Mouse (Mus musculus) layer of hippocampus, postnatal 25 days (tissue): ENCODE results near the gene Ppp1cb. TPM values are rescaled to one million over a fixed set of nuclear protein-coding genes. Genes with fewer than 3 reads are reported as not detected.
A peak's percentile ranks its signal among the peaks of the same experiment; 100 is the strongest.
"Not testable (repeated sequence)": the region's sequence is repeated elsewhere in the genome, so short reads cannot be mapped to it uniquely, and the experiment has no call there.

Source experiments
- DNase-seq, 2 experiments: peaks; one replicate each; pipeline ENCODE4 v3.0.0; 2022; ENCODE audit warnings: mixed read lengths in 2 of 2, low spot score in 1 of 2; ENCODE audit errors: extremely low spot score in 1 of 2
- total RNA-seq, 2 experiments: library from RNA; stranded (reverse); gene quantifications; 2 replicates each; pipeline ENCODE4 v1.2.3; 2021

The Ppp1cb gene
- total RNA-seq = 100 to 1,000 TPM; 390 to 468 TPM

- DNase-seq = peak; percentile 83 to 89
Measured at GRCm38 (mm10) chr5:32458408-32459143, at the start of gene Ppp1cb. Ppp1cb (plus strand) TSS chr5:32458843.

DNA sequence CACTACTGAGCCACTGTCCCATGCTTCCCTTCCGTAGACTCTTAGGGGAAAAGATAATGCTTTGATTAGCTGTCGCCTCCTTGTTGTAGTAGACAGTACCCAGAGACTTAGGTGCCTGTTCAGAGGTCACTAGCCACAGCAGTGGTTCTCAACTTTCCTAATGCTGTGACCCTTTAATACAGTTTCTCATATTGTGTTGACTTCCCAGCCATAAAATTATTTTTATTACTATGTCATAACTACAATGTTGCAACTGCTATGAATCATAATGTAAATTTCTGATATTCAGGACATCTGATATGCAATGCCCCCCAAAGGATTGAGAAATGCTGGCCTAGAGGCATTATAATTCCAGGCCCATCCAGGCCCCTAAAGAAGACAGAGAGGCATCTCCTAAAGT is 48.9 kb upstream of the Ppp1cb start:
- DNase-seq = no peak

DNA sequence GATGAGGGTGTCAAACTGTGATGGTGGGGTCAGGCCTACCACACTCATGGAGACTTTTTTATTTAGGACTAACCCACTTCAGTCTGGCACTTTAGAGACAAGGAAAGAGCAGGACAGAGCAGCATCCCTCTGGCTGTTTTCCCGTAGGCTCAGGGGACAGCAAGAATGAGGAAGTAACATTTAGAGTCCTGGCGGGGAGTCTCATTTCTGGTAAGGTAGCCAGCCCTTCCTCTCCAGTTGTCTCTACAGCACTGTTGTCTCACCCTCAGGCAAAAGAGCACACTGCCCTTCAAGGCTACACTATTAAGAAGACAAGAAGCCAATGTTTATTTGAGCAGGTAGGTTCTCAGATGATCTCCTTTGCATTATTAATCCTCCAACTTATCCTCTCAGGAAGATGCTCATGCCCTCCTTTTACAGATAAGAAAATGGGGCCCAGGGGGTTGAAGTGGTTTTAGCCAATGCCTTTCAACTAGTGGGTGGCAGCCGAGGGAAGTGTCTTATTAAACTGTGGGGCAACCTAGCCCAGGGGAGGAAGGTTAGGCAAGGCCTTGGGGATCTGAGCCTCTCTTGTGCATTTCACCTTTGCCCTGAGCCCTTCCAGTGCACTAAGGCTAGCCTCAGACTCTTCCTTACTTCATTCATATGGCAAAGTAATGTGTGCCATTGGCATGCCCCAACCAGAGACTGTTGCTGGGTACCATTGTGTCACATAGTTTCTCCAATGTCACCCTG is 47.5 kb upstream of the Ppp1cb start:
- no peak for DNase-seq

DNA sequence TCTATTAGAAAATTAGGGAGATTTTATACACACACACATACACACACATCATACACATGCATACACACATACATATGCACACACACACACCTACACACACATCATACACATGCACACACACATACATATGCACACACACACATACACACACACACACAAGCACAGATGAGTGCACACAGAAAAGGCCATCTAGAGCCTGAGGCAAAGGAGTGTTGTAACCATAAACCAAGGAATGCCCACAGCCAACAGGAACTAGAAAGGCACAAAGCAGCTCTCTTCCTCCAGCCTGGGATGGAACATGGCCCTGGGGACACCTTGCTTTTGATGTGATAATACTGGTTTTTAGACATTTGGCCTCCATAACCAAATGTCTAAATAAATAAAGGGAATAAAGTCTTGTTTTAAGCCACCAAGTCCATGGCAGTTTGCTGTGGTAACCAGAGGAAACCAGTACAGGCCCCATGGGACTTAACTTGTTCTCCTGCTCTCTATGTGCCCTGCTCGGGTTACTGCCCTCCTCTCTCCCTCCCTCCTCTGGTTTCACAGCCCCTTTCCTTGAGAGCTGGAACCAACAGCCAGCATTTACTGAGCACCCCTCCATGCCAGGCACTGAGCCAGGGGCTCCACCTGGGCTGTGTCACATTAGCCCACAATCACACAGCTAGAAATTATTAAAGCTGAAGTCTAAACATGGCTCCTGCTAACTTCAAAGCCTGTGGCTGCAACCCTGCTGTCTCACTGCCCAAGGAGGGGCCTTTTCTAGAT is 46.3 kb upstream of the Ppp1cb start:
- no peak for DNase-seq

DNA sequence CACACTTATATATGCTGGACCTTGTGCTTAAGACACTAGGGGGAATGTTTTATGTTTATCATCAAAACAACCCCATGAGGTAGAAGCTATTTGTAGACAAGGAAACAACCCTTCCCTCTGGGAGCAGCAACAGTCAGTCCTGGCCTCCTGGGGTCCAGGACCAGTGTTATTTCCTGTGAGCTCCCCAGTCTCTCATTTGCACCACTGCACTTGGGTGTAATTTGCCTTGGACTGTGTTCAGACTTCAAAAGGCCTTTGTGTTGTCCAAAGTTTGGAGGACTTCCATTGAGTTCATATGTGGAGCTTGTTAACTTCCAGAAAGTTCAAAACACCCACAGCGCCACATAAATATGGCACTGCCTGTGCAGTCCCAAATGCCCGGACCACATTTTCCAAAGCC is 45.6 kb upstream of the Ppp1cb start:
- no peak for DNase-seq

GRCm38 (mm10) chr5:32413569-32413968 is 45.1 kb upstream of the Ppp1cb start:
- no peak for DNase-seq

- DNase-seq = no peak
Measured at GRCm38 (mm10) chr5:32414461-32414985, 44.1 kb upstream of the Ppp1cb start.

DNA sequence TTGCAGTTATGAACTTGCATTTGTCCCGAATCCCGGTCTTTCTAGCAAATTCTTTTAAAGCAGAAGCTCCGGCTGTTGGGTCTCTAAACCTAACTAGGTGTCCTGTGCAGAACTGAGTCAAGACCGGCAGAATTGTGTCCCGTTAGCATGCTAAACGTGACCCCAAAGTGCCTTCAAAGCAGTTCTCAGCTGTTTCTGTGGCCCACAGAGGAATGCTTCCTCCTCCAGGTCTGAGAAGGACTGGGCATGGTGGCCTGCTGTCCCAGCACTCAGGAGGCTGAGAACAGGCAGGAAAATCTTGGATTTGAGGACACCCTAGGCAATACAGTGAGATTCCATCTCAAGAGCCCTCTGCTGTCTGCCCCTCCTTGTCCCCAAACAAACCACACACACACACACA is 43.1 kb upstream of the Ppp1cb start:
- no peak for DNase-seq

DNA sequence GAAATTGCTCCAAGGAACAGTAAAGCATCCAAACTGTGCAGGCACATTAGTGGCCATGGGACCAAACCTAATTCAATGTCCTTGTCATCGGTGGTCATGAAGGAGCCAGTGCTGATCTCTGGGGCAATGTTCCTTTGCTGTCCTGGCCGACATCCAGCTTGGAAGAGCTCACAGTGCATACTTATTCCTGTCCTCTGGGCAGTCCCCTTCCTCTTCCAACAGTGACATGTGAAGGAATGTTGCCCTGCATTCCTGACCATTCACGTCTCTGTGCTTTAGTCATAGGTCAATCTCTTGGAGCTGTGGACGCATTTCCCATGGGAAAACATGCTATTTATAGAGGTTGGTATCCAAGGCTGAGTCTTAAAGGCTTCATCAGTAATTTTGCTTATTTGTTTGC is 41.8 kb upstream of the Ppp1cb start:
- DNase-seq = no peak

DNA sequence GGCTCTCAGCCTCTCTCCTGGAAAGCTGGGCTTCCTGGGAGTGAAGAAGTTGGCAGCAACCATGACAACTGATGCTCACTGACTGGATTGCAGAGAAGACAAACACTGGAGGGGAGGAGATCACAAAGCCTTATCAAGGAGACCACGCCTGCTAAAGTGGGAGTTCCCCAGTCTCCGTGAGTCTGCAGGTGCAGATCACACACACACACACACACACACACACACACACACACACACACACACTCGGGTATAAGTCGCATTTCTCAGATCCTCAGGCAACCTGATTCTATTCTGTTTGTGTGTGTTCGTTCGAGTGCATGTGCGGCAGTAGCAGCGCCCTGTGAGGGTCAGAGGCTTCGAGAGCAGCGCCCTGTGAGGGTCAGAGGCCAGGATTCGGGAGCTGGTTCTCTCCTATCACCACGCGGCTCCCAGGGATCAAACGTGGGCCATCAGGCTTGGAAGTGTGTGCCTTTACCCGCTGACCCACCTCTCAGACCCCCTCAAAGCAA is 36.5 kb upstream of the Ppp1cb start:
- DNase-seq = no peak

DNA sequence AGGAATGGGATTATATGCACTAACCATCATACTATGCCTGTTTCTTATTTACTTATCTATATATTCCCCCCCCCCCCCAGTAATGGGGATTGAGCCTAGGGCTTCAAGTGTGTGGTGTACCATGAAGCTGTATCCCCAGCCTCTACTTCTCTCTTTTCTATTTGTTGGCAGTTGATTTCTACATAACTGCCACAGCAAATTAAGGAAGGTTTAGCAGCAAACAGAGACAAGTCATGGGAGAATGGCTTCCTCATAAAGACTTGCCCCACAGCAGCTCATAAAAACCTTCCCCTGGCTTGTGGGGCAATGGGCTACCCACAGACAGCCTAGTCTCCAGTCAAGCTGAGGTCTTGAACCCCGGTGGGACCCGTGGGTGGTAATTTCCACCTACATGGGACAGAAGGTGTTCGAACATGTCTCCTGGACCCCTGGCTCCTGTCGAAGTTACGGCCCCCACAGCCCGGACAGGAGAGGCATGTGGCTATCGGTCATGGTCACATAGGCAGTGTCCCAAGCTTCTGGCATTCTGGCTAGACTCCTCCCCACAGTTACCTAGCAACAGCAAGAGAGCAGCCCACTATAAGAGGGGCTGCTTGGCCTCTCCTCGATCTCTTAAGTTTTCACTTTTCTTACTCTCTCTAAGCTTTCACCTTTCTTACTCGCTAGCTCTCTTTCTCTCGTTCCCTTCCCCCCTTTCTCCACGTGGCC is 35.1 kb upstream of the Ppp1cb start:
- no peak for DNase-seq

DNA sequence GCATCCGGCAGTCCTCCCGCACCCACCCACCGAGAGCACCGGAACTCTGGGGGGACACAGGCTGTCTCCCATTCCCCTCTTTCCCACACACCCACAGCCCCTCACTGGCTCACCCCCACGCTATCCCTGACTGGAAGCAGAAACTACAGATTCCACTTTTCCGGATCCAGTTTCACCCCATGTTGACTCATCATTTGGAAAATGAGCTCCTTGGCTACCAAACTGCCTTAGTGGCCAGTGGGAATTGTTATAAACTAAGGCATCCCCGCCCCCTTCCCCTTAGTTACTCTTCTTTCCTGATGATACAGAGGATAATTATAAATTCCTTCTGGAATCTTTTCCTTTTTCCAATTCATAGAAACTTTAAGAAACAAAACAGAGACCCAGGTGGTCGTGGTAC is 34.2 kb upstream of the Ppp1cb start:
- DNase-seq = no peak

GRCm38 (mm10) chr5:32425485-32426171 is 33.0 kb upstream of the Ppp1cb start:
- DNase-seq = no peak

DNA sequence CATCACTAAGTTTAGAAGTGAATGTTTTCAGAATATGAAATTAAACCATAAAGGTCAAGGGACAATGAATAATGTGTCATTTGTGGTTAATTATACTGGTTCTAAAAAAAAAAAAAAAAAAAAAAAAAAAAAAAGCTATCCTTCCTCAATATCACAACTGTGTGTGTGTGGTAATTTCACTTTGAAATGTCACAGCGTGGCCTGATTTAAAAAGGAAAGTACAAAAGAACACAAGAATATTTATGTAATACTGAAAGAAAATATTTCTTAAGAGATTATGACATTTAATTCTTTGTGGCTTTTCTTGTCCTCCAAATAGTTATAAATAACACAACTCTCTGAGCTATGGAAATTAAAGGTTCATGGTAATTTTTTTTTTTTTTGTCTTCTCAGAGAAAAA is 28.2 kb upstream of the Ppp1cb start:
- DNase-seq = no peak

GRCm38 (mm10) chr5:32434346-32434745 is 24.3 kb upstream of the Ppp1cb start:
- not testable (repeated sequence) for DNase-seq

- no peak for DNase-seq
Measured at GRCm38 (mm10) chr5:32435612-32436011, 23.0 kb upstream of the Ppp1cb start.

- DNase-seq = no peak
Measured at GRCm38 (mm10) chr5:32437901-32438563, 20.6 kb upstream of the Ppp1cb start.

DNA sequence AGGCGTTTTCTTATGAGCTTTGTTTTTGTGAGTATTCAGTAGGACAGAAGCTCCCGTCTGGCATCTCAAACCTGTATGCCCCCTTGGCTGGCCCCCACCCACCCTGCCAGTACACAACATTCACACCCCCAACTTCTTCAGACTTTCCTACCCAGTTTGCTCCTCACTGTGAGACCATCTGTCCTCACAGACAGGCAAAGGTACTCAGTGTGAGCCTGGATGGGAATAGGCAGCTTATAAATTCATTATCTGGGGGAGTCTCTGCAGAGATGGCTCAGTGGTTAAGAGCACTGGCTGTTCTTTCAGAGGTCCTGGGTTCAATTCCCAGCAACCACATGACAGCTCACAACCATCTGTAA is 20.1 kb upstream of the Ppp1cb start:
- DNase-seq = no peak

DNA sequence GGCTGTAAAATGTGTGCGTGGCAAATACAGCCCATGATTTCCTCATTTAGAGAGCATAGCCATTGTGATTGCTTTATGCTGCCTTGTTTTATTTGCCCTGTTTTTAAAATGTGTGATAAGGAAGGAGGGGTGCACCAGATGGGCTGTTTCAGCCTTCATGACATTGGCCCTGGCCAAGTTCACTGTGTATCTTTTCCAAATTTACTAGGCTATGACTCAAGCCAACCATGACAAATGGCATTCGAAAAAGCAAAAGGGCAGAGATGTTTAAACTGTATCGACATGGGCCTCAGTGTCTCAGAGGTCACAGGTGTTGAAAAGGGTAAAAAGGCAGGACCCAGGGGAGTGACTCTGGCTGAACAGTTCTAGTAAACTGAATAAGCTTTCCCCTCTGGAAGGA is 17.3 kb upstream of the Ppp1cb start:
- DNase-seq = no peak
